Mouse (Mus musculus) lung, postnatal 0 days (tissue): ENCODE results near the gene Gpr182.

Experiments
- CTCF ChIP-seq: IDR thresholded peaks from 2 replicates; pipeline ENCODE4 v1.5.1; 2016; ENCODE audit warnings: antibody characterized with exemption, mild to moderate bottlenecking
- EP300 ChIP-seq: IDR thresholded peaks from 2 replicates; pipeline ENCODE4 v1.6.1; 2016; ENCODE audit warnings: antibody characterized with exemption, mild to moderate bottlenecking, control low read depth

DNA sequence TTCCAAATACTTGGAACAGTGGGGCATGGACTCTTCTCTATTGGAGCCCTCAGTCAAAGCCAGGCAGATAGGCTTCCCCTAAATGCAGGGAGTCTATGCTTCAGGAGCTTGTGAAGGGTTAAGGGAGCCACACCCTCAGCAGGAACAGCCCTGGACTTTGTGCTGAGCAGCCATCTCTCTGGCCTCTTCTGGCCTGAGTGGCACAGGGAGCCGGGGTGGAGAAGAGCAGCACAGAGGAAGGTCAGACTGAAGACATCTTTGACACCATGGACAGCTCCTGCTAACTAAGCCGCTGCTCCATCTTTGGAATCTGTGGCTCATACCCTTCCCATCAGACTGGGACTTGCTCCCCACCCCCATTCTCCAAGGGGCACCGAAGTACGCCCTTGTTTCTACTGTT is 48.2 kb downstream of the Gpr182 start:
- TF ChIP-seq CTCF (no peak), EP300 (no peak)
